ENCODE assay signal across 15 mouse cellular contexts in genomic region chr3:68936709-68937108, GRCm38 (mm10).
"Had no signal": no experiment of that assay in that cellular context is flagged by ENCODE, and none has a peak within 500 bp of the region (broad histone marks: within the 10 kb centered on the region; RNA-seq: fewer than 3 reads in every experiment).

No protein-coding gene starts in this region.

- H3K9me3 ChIP-seq: neural tube, embryonic 13.5 days; neural tube, embryonic 15.5 days; stomach, embryonic 15.5 days had no signal

- H3K27ac ChIP-seq: neural tube, embryonic 13.5 days; neural tube, embryonic 15.5 days; stomach, embryonic 15.5 days; stomach, postnatal 0 days had no signal

- H3K4me3 ChIP-seq: neural tube, embryonic 13.5 days; neural tube, embryonic 15.5 days; stomach, embryonic 15.5 days had no signal

- H3K27me3 ChIP-seq: neural tube, embryonic 13.5 days; neural tube, embryonic 15.5 days; stomach, embryonic 15.5 days had no signal

- H3K4me1 ChIP-seq: neural tube, embryonic 15.5 days; stomach, embryonic 15.5 days had no signal

- DNase-seq: right cerebral cortex, adult 18-20 months; right cerebral cortex, postnatal 14 days; right cerebral cortex, postnatal 25 days; right cerebral cortex, postnatal 4 days; spleen, adult 18-20 months; thymus, adult 18-20 months; thymus, adult 2 months; thymus, postnatal 14 days; thymus, postnatal 25 days; thymus, postnatal 36 days; thymus, postnatal 4 days had no signal

- H3K36me3 ChIP-seq: neural tube, embryonic 15.5 days had no signal

- H3K4me2 ChIP-seq: neural tube, embryonic 13.5 days; neural tube, embryonic 15.5 days; stomach, embryonic 15.5 days had no signal

- H3K9ac ChIP-seq: neural tube, embryonic 13.5 days; neural tube, embryonic 15.5 days; stomach, embryonic 15.5 days had no signal
